Mouse (Mus musculus) embryonic facial prominence, embryonic 14.5 days (tissue): ENCODE measurements around the gene Pitpnm2. TPM values are rescaled to one million over a fixed set of nuclear protein-coding genes. Genes with fewer than 3 reads are reported as not detected.
"Not testable (repeated sequence)": the region's sequence is repeated elsewhere in the genome, so short reads cannot be mapped to it uniquely, and the experiment has no call there.

ENCODE experiments used
- ATAC-seq: fragments of 200-750 bp; cut with Nextera tagmentation; 2 replicates; pipeline ENCODE4 v1.8.0; 2017; ENCODE audit warnings: low read depth, moderate number of reproducible peaks, moderate TSS enrichment
- DNase-seq: peaks from one replicate; pipeline ENCODE4 v3.0.0-alpha.2; 2015; ENCODE audit warnings: low spot score
- H3K27ac ChIP-seq: fragments of 300-500 bp; sonication (generic); replicated peaks from 2 replicates; pipeline ENCODE4 v1.5.1; 2014; ENCODE audit warnings: low read depth, mild to moderate bottlenecking, low read length, moderate library complexity
- H3K27me3 ChIP-seq: fragments of 300-500 bp; sonication (generic); replicated peaks from 2 replicates; pipeline ENCODE4 v1.6.1; 2014; ENCODE audit warnings: low read length; ENCODE audit not compliant: control insufficient read depth, insufficient read depth
- H3K36me3 ChIP-seq: fragments of 300-500 bp; sonication (generic); 2 replicates; pipeline ENCODE4 v1.6.1; 2014; ENCODE audit warnings: low read length, mixed read lengths; ENCODE audit not compliant: control insufficient read depth, insufficient read depth
- H3K4me1 ChIP-seq: fragments of 300-500 bp; sonication (generic); 2 replicates; pipeline ENCODE4 v1.6.1; 2014; ENCODE audit warnings: antibody characterized with exemption, low read length; ENCODE audit not compliant: control insufficient read depth, insufficient read depth
- H3K4me2 ChIP-seq: fragments of 300-500 bp; sonication (generic); 2 replicates; pipeline ENCODE4 v1.6.1; 2014; ENCODE audit warnings: low read depth, mild to moderate bottlenecking, low read length, moderate library complexity, mixed read lengths
- H3K4me3 ChIP-seq: fragments of 300-500 bp; sonication (generic); 2 replicates; pipeline ENCODE4 v1.5.1; 2014; ENCODE audit warnings: low read depth, mild to moderate bottlenecking, low read length
- H3K9ac ChIP-seq: fragments of 300-500 bp; sonication (generic); 2 replicates; pipeline ENCODE4 v1.6.1; 2014; ENCODE audit warnings: low read depth, mild to moderate bottlenecking, low read length, moderate library complexity, mixed read lengths
- H3K9me3 ChIP-seq: fragments of 300-500 bp; sonication (generic); 2 replicates; pipeline ENCODE4 v1.6.1; 2016; ENCODE audit warnings: low read length; ENCODE audit not compliant: control insufficient read depth
- WGBS: fragments of 180-500 bp; shearing (Covaris S2); extraction: QIAGEN DNeasy Blood & Tissue Kit; methylation state at CpG from one replicate; pipeline ENCODE4 v1.1.7; 2014; 5-methylcytosine and 5-hydroxymethylcytosine counted together
- polyA plus RNA-seq: library from polyadenylated mRNA; unstranded; fragments of >200 nt; fragmentation: Nextera tagmentation; extraction: Ambion mirVana; gene quantifications from 2 replicates; pipeline ENCODE4 v1.2.1, GENCODE M21; 2014

Gene Pitpnm2
- polyA plus RNA-seq, result 7.6 and 8.4 TPM in 2 replicates

GRCm38 (mm10) chr5:124249614-124250591, at the start of gene Pitpnm2:
Gene Pitpnm2 (minus strand): TSS chr5:124249760.
- H3K4me1 ChIP-seq, result peaks cover 12% of the 10 kb centered on the region
- peak within 1 kb of the TSS; percentile 84 for H3K9ac ChIP-seq
- peak within 1 kb of the TSS; percentile 66 for H3K4me3 ChIP-seq
- DNase-seq, result peak; percentile 74
- peak within 1 kb of the TSS; percentile 76 for H3K27ac ChIP-seq
- H3K9me3 ChIP-seq, result no peaks in the 10 kb centered on the region
- peaks cover 23% of the 10 kb centered on the region for H3K36me3 ChIP-seq
- peak; percentile 83 for ATAC-seq
- H3K27me3 ChIP-seq, result no peaks in the 10 kb centered on the region
- under 1% methylated on average over 31 of the region's 90 CpGs for WGBS
- peak within 1 kb of the TSS; percentile 86 for H3K4me2 ChIP-seq

- not testable (repeated sequence) for H3K4me2 ChIP-seq, H3K27me3 ChIP-seq, H3K27ac ChIP-seq, H3K4me3 ChIP-seq, H3K9ac ChIP-seq, H3K4me1 ChIP-seq, H3K9me3 ChIP-seq, ATAC-seq
- WGBS, result 64% methylated on average over 3 of the region's 4 CpGs
- peak; percentile 12 for DNase-seq
- peaks cover 65% of the 10 kb centered on the region for H3K36me3 ChIP-seq
These were observed 49.7 kb upstream of the Pitpnm2 start for GRCm38 (mm10) chr5:124299307-124299706.

- DNase-seq (no peak), ATAC-seq (no peak)
- H3K27ac ChIP-seq, result no peak overlapping the region
- H3K9me3 ChIP-seq, result no peaks in the 10 kb centered on the region
- no peak overlapping the region for H3K4me2 ChIP-seq
- H3K4me3 ChIP-seq, result no peak overlapping the region
- no peaks in the 10 kb centered on the region for H3K27me3 ChIP-seq
- H3K9ac ChIP-seq, result no peak overlapping the region
- peaks cover 64% of the 10 kb centered on the region for H3K36me3 ChIP-seq
- H3K4me1 ChIP-seq, result no peaks in the 10 kb centered on the region
- 98% methylated on average over 4 of the region's 4 CpGs for WGBS
These were observed 46.9 kb upstream of the Pitpnm2 start for GRCm38 (mm10) chr5:124296475-124296874.

- Histone ChIP-seq H3K4me2 (no peak overlapping the region), H3K9me3 (no peaks in the 10 kb centered on the region), H3K36me3 (peaks cover 75% of the 10 kb centered on the region), H3K4me1 (no peaks in the 10 kb centered on the region), H3K4me3 (no peak overlapping the region), H3K27me3 (no peaks in the 10 kb centered on the region), H3K27ac (no peak overlapping the region), H3K9ac (no peak overlapping the region)
- WGBS, result 93% methylated on average over 5 of the region's 5 CpGs
- no peak for DNase-seq
- ATAC-seq, result no peak
These were observed 44.4 kb upstream of the Pitpnm2 start for GRCm38 (mm10) chr5:124293967-124294366.

GRCm38 (mm10) chr5:124290216-124290615, 40.7 kb upstream of the Pitpnm2 start:
- H3K4me2 ChIP-seq, result no peak overlapping the region
- H3K27ac ChIP-seq, result no peak overlapping the region
- ATAC-seq (no peak), DNase-seq (no peak)
- no peak overlapping the region for H3K9ac ChIP-seq
- H3K4me3 ChIP-seq, result no peak overlapping the region
- no peaks in the 10 kb centered on the region; the same call in 1 of the 2 replicates for H3K9me3 ChIP-seq
- H3K27me3 ChIP-seq, result no peaks in the 10 kb centered on the region
- 76% methylated on average over 4 of the region's 4 CpGs for WGBS
- no peaks in the 10 kb centered on the region for H3K4me1 ChIP-seq
- H3K36me3 ChIP-seq, result peaks cover 85% of the 10 kb centered on the region

- no peak for DNase-seq
- peaks cover 86% of the 10 kb centered on the region for H3K36me3 ChIP-seq
- ATAC-seq, result no peak
- no peak overlapping the region for H3K4me2 ChIP-seq
- no peak overlapping the region for H3K9ac ChIP-seq
- no peaks in the 10 kb centered on the region; the same call in 1 of the 2 replicates for H3K9me3 ChIP-seq
- no peaks in the 10 kb centered on the region for H3K27me3 ChIP-seq
- 96% methylated on average over 6 of the region's 6 CpGs for WGBS
- H3K4me3 ChIP-seq, result no peak overlapping the region
- H3K27ac ChIP-seq, result no peak overlapping the region
- no peaks in the 10 kb centered on the region for H3K4me1 ChIP-seq
These were observed 38.2 kb upstream of the Pitpnm2 start for GRCm38 (mm10) chr5:124287616-124288247.

GRCm38 (mm10) chr5:124284330-124284729, 34.8 kb upstream of the Pitpnm2 start:
- peaks cover 82% of the 10 kb centered on the region for H3K36me3 ChIP-seq
- ATAC-seq, result no peak
- no peak overlapping the region for H3K9ac ChIP-seq

GRCm38 (mm10) chr5:124282854-124283253, 33.3 kb upstream of the Pitpnm2 start:
- H3K9ac ChIP-seq, result no peak overlapping the region
- WGBS, result 93% methylated on average over 2 of the region's 2 CpGs
- no peaks in the 10 kb centered on the region for H3K27me3 ChIP-seq
- no peak overlapping the region for H3K4me3 ChIP-seq
- H3K27ac ChIP-seq, result no peak overlapping the region
- no peaks in the 10 kb centered on the region; the same call in 1 of the 2 replicates for H3K9me3 ChIP-seq
- peaks cover 82% of the 10 kb centered on the region for H3K36me3 ChIP-seq
- no peak for DNase-seq
- ATAC-seq, result no peak
- H3K4me1 ChIP-seq, result no peaks in the 10 kb centered on the region
- H3K4me2 ChIP-seq, result no peak overlapping the region

More at GRCm38 (mm10) chr5:124284330-124284729, 34.8 kb upstream of the Pitpnm2 start:
- no peak overlapping the region for H3K4me2 ChIP-seq
- no peaks in the 10 kb centered on the region for H3K4me1 ChIP-seq
- H3K9me3 ChIP-seq, result no peaks in the 10 kb centered on the region; the same call in 1 of the 2 replicates
- DNase-seq, result peak; percentile 12
- no peak overlapping the region for H3K4me3 ChIP-seq
- H3K27ac ChIP-seq, result no peak overlapping the region
- 63% methylated on average over 3 of the region's 3 CpGs for WGBS
- no peaks in the 10 kb centered on the region for H3K27me3 ChIP-seq
